Mouse (Mus musculus): ENCODE results near the gene Map3k15. TPM values are rescaled to one million over a fixed set of nuclear protein-coding genes. Genes with fewer than 3 reads are reported as not detected.

Gene Map3k15
- polyA plus RNA-seq, 1 experiment, result 10.9 TPM

- peak; percentile 80 for DNase-seq
- no peaks in the 10 kb centered on the region for H3K36me3 ChIP-seq (ENCODE audit: control insufficient read depth, insufficient read depth, low read length)
- H3K4me3 ChIP-seq (ENCODE audit: insufficient read depth, low read depth, low read length), result no peak overlapping the region
- WGBS, result 26% methylated on average over 1 of the region's 1 CpGs
- no peak for TF ChIP-seq CTCF (conservative IDR thresholded peaks at IDR 0.05; ENCODE audit: insufficient read depth, insufficient read length, low read depth, low read length)
- no peaks in the 10 kb centered on the region for H3K27me3 ChIP-seq (replicated peaks; ENCODE audit: control insufficient read depth, insufficient read depth, low read length)
- no peak overlapping the region for H3K27ac ChIP-seq (ENCODE audit: insufficient read depth, low read depth, low read length)
- no peaks in the 10 kb centered on the region; the same call in 1 of the 2 replicates for H3K4me1 ChIP-seq (ENCODE audit: control insufficient read depth, insufficient read depth, low read length)
These were observed 65.1 kb downstream of the Map3k15 start for GRCm38 (mm10) chrX:160053306-160053705.

DNA sequence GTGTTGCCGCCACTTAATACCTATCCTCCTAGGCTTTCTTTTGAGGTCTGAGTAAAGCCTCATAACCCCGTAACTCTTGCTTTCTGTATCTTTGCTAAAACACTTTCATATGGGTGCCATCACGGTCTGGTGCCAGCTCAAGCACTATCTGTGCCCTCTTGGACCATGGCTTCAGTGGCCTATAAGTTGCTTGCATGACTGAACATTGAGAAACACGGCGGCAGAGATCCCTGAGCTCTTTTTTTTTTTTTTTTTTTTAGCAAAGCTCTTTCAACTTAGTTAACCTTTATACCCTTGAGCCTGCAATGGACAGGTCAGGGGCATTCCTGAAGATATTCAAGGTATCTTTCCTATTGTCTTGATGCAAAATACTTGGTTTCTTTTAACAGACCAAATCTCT is 66.4 kb downstream of the Map3k15 start:
- Histone ChIP-seq H3K27ac (ENCODE audit: insufficient read depth, low read depth, low read length) (peak overlapping the region; percentile 92), H3K4me1 (ENCODE audit: control insufficient read depth, insufficient read depth, low read length) (no peaks in the 10 kb centered on the region; the same call in 1 of the 2 replicates), H3K27me3 (replicated peaks; ENCODE audit: control insufficient read depth, insufficient read depth, low read length) (no peaks in the 10 kb centered on the region), H3K36me3 (ENCODE audit: control insufficient read depth, insufficient read depth, low read length) (no peaks in the 10 kb centered on the region), H3K4me3 (ENCODE audit: insufficient read depth, low read depth, low read length) (no peak overlapping the region)
- DNase-seq, result peak; percentile 70
- no peak for TF ChIP-seq CTCF (conservative IDR thresholded peaks at IDR 0.05; ENCODE audit: insufficient read depth, insufficient read length, low read depth, low read length)
- no peak for TF ChIP-seq POLR2A (IDR thresholded peaks at IDR 0.05; ENCODE audit: low read depth, low read length)
- 32% methylated on average over 5 of the region's 5 CpGs for WGBS

DNA sequence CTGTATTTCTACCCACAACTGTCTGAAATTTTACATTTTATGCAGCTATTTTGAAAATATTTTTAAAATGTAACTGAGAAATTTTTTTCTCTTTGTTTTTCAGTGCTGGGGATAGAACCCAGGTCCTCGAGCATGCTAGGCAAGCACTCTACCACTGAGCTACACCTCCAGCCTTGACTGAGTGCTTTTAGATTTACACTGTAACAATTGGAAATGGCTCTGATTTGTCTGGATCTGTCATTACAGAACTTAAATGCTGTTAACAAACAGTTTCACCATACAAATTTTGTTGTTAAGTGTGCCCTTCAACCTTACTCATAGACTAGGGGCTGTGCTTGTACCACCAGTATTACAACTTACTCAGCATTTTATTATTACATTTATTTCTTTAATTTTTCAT is 103.7 kb downstream of the Map3k15 start:
- no peaks in the 10 kb centered on the region for H3K36me3 ChIP-seq (ENCODE audit: control insufficient read depth, insufficient read depth, low read length)
- no peaks in the 10 kb centered on the region for H3K4me1 ChIP-seq (ENCODE audit: control insufficient read depth, insufficient read depth, low read length)
- H3K27ac ChIP-seq (ENCODE audit: insufficient read depth, low read depth, low read length), result no peak overlapping the region
- no peaks in the 10 kb centered on the region for H3K27me3 ChIP-seq (replicated peaks; ENCODE audit: control insufficient read depth, insufficient read depth, low read length)
- H3K4me3 ChIP-seq (ENCODE audit: insufficient read depth, low read depth, low read length), result no peak overlapping the region
- no peak for TF ChIP-seq CTCF (conservative IDR thresholded peaks at IDR 0.05; ENCODE audit: insufficient read depth, insufficient read length, low read depth, low read length)
- no peak for TF ChIP-seq POLR2A (IDR thresholded peaks at IDR 0.05; ENCODE audit: low read depth, low read length)
- 82% methylated on average over 1 of the region's 1 CpGs for WGBS
- no peak for DNase-seq

GRCm38 (mm10) chrX:160107817-160108216 is 119.6 kb downstream of the Map3k15 start:
- 66% methylated on average over 4 of the region's 4 CpGs for WGBS
- H3K36me3 ChIP-seq (ENCODE audit: control insufficient read depth, insufficient read depth, low read length), result no peaks in the 10 kb centered on the region
- H3K4me3 ChIP-seq (ENCODE audit: insufficient read depth, low read depth, low read length), result no peak overlapping the region
- no peak for DNase-seq
- H3K27ac ChIP-seq (ENCODE audit: insufficient read depth, low read depth, low read length), result no peak overlapping the region
- H3K27me3 ChIP-seq (replicated peaks; ENCODE audit: control insufficient read depth, insufficient read depth, low read length), result no peaks in the 10 kb centered on the region
- no peak for TF ChIP-seq CTCF (conservative IDR thresholded peaks at IDR 0.05; ENCODE audit: insufficient read depth, insufficient read length, low read depth, low read length)
- no peak for TF ChIP-seq POLR2A (IDR thresholded peaks at IDR 0.05; ENCODE audit: low read depth, low read length)
- H3K4me1 ChIP-seq (ENCODE audit: control insufficient read depth, insufficient read depth, low read length), result no peaks in the 10 kb centered on the region

- Histone ChIP-seq H3K4me3 (ENCODE audit: insufficient read depth, low read depth, low read length) (no peak overlapping the region), H3K36me3 (ENCODE audit: control insufficient read depth, insufficient read depth, low read length) (no peaks in the 10 kb centered on the region), H3K27me3 (replicated peaks; ENCODE audit: control insufficient read depth, insufficient read depth, low read length) (no peaks in the 10 kb centered on the region), H3K4me1 (ENCODE audit: control insufficient read depth, insufficient read depth, low read length) (no peaks in the 10 kb centered on the region), H3K27ac (ENCODE audit: insufficient read depth, low read depth, low read length) (no peak overlapping the region)
- no peak for TF ChIP-seq CTCF (conservative IDR thresholded peaks at IDR 0.05; ENCODE audit: insufficient read depth, insufficient read length, low read depth, low read length)
- TF ChIP-seq POLR2A (IDR thresholded peaks at IDR 0.05; ENCODE audit: low read depth, low read length), result no peak
- 95% methylated on average over 1 of the region's 1 CpGs for WGBS
- no peak for DNase-seq
These were observed 125.5 kb downstream of the Map3k15 start for GRCm38 (mm10) chrX:160113777-160114176.

GRCm38 (mm10) chrX:160116074-160116473 is 127.8 kb downstream of the Map3k15 start:
- H3K4me3 ChIP-seq (ENCODE audit: insufficient read depth, low read depth, low read length), result no peak overlapping the region
- DNase-seq, result no peak
- H3K36me3 ChIP-seq (ENCODE audit: control insufficient read depth, insufficient read depth, low read length), result no peaks in the 10 kb centered on the region; the same call in 1 of the 2 replicates
- no peaks in the 10 kb centered on the region for H3K4me1 ChIP-seq (ENCODE audit: control insufficient read depth, insufficient read depth, low read length)
- H3K27ac ChIP-seq (ENCODE audit: insufficient read depth, low read depth, low read length), result no peak overlapping the region
- no peaks in the 10 kb centered on the region for H3K27me3 ChIP-seq (replicated peaks; ENCODE audit: control insufficient read depth, insufficient read depth, low read length)
- TF ChIP-seq POLR2A (IDR thresholded peaks at IDR 0.05; ENCODE audit: low read depth, low read length), result no peak
- TF ChIP-seq CTCF (conservative IDR thresholded peaks at IDR 0.05; ENCODE audit: insufficient read depth, insufficient read length, low read depth, low read length), result no peak

DNA sequence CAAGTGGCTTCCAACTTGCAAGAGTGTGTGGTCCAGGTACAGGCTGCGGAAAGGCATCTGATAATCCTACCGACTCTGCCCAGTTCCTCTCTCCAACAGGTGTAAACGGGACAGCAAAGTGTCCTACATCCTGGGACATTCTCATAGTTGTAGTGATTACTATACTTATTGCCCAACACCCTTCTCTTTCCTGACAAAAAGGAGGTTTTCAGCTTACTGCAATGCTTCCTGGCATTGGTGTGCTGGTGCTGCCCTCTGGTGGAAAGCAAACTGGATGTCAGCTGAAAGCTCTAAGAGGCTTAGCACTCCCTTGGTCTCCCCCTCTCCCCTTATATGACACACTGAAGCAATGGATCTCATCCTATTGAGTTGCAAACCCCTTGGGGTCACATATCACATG is 128.4 kb downstream of the Map3k15 start:
- DNase-seq, result peak; percentile 45
- no peak overlapping the region for H3K4me3 ChIP-seq (ENCODE audit: insufficient read depth, low read depth, low read length)
- H3K36me3 ChIP-seq (ENCODE audit: control insufficient read depth, insufficient read depth, low read length), result no peaks in the 10 kb centered on the region; the same call in 1 of the 2 replicates
- 69% methylated on average over 3 of the region's 3 CpGs for WGBS
- H3K27ac ChIP-seq (ENCODE audit: insufficient read depth, low read depth, low read length), result no peak overlapping the region
- TF ChIP-seq CTCF (conservative IDR thresholded peaks at IDR 0.05; ENCODE audit: insufficient read depth, insufficient read length, low read depth, low read length) (peak; percentile 76), POLR2A (IDR thresholded peaks at IDR 0.05; ENCODE audit: low read depth, low read length) (no peak)
- no peaks in the 10 kb centered on the region for H3K4me1 ChIP-seq (ENCODE audit: control insufficient read depth, insufficient read depth, low read length)
- H3K27me3 ChIP-seq (replicated peaks; ENCODE audit: control insufficient read depth, insufficient read depth, low read length), result no peaks in the 10 kb centered on the region
